Mouse (Mus musculus) testis, adult 2 months (tissue): ENCODE measurements around the gene Zfp646. TPM values are rescaled to one million over a fixed set of nuclear protein-coding genes. Genes with fewer than 3 reads are reported as not detected.

ENCODE experiments used
- H3K27ac ChIP-seq: fragments of 200-500 bp; 2 replicates; pipeline ENCODE4 v1.5.1; 2012; ENCODE audit warnings: low read depth, low read length; ENCODE audit not compliant: control insufficient read depth, insufficient read depth
- H3K27me3 ChIP-seq: fragments of 200-500 bp; 2 replicates; pipeline ENCODE4 v1.6.1; 2012; ENCODE audit warnings: mild to moderate bottlenecking, low read length, moderate library complexity; ENCODE audit not compliant: control insufficient read depth, insufficient read depth
- H3K36me3 ChIP-seq: fragments of 200-500 bp; 2 replicates; pipeline ENCODE4 v1.6.1; 2012; ENCODE audit warnings: mild to moderate bottlenecking, low read length; ENCODE audit not compliant: control insufficient read depth, insufficient read depth
- H3K4me1 ChIP-seq: fragments of 200-500 bp; 2 replicates; pipeline ENCODE4 v1.6.1; 2012; ENCODE audit warnings: low read length; ENCODE audit not compliant: control insufficient read depth, insufficient read depth
- H3K4me3 ChIP-seq: fragments of 200-500 bp; 2 replicates; pipeline ENCODE4 v1.5.1; 2012; ENCODE audit warnings: low read depth, mild to moderate bottlenecking, low read length, moderate library complexity, mixed read lengths; ENCODE audit not compliant: control insufficient read depth
- CTCF ChIP-seq: fragments of 200-500 bp; IDR thresholded peaks from 2 replicates; pipeline ENCODE4 v1.5.1; 2012; ENCODE audit warnings: low read depth, mild to moderate bottlenecking, inconsistent platforms, low read length, moderate library complexity; ENCODE audit not compliant: control insufficient read depth, insufficient read depth, insufficient replicate concordance
- POLR2A ChIP-seq: fragments of 200-500 bp; IDR thresholded peaks from 2 replicates; pipeline ENCODE4 v1.6.1; 2012; ENCODE audit warnings: low read depth, mild to moderate bottlenecking, inconsistent platforms, low read length, moderate library complexity; ENCODE audit not compliant: control insufficient read depth
- polyA plus RNA-seq: library from polyadenylated mRNA; depleted of rRNA; stranded (reverse); fragments of >200 nt; gene quantifications from 2 replicates; pipeline ENCODE4 v1.2.3, GENCODE M21; 2012

The Zfp646 gene
- polyA plus RNA-seq, 1 experiment: 57.9 TPM

GRCm38 (mm10) chr7:127908656-127909055 lies 32.6 kb downstream of the Zfp646 start:
- Histone ChIP-seq H3K27ac (no peak overlapping the region), H3K4me3 (no peak overlapping the region), H3K4me1 (peaks cover 8% of the 10 kb centered on the region), H3K27me3 (no peaks in the 10 kb centered on the region), H3K36me3 (no peaks in the 10 kb centered on the region)
- TF ChIP-seq POLR2A: no peak
- no peak for TF ChIP-seq CTCF

GRCm38 (mm10) chr7:127912190-127912871 lies 36.3 kb downstream of the Zfp646 start, which contains the start of gene Kat8:
Gene Kat8 (plus strand): TSS chr7:127912516.
- H3K4me3 ChIP-seq: peak within 1 kb of the TSS; percentile 92
- TF ChIP-seq CTCF (no peak), POLR2A (peak; percentile 92)
- peak within 1 kb of the TSS; percentile 83 for H3K27ac ChIP-seq
- H3K4me1 ChIP-seq: no peaks in the 10 kb centered on the region
- H3K27me3 ChIP-seq: no peaks in the 10 kb centered on the region
- H3K36me3 ChIP-seq: peaks cover 1% of the 10 kb centered on the region; the same call in 1 of the 2 replicates

- Histone ChIP-seq H3K4me3 (peak overlapping the region; percentile 92), H3K36me3 (peaks cover 1% of the 10 kb centered on the region; the same call in 1 of the 2 replicates), H3K4me1 (no peaks in the 10 kb centered on the region), H3K27ac (peak overlapping the region; percentile 13; the same call in 1 of the 2 replicates), H3K27me3 (no peaks in the 10 kb centered on the region)
- TF ChIP-seq POLR2A (no peak), CTCF (no peak)
Measured at GRCm38 (mm10) chr7:127912938-127913337, 36.9 kb downstream of the Zfp646 start.

GRCm38 (mm10) chr7:127915293-127915692 lies 39.3 kb downstream of the Zfp646 start:
- no peak overlapping the region for H3K27ac ChIP-seq
- no peak for TF ChIP-seq CTCF
- no peak for TF ChIP-seq POLR2A
- H3K36me3 ChIP-seq: peaks cover 1% of the 10 kb centered on the region; the same call in 1 of the 2 replicates
- H3K27me3 ChIP-seq: no peaks in the 10 kb centered on the region
- no peak overlapping the region for H3K4me3 ChIP-seq
- H3K4me1 ChIP-seq: no peaks in the 10 kb centered on the region

- Histone ChIP-seq H3K27ac (no peak overlapping the region), H3K36me3 (peaks cover 1% of the 10 kb centered on the region; the same call in 1 of the 2 replicates), H3K4me1 (no peaks in the 10 kb centered on the region), H3K4me3 (no peak overlapping the region), H3K27me3 (no peaks in the 10 kb centered on the region)
- TF ChIP-seq POLR2A (no peak), CTCF (no peak)
Measured at GRCm38 (mm10) chr7:127918203-127918602, 42.2 kb downstream of the Zfp646 start.

GRCm38 (mm10) chr7:127919290-127919689 lies 43.3 kb downstream of the Zfp646 start:
- H3K4me3 ChIP-seq: no peak overlapping the region
- peaks cover 5% of the 10 kb centered on the region for H3K4me1 ChIP-seq
- no peaks in the 10 kb centered on the region for H3K27me3 ChIP-seq
- H3K27ac ChIP-seq: no peak overlapping the region
- TF ChIP-seq CTCF (peak; percentile 1; the same call in 1 of the 2 replicates), POLR2A (no peak)
- H3K36me3 ChIP-seq: peaks cover 1% of the 10 kb centered on the region

- Histone ChIP-seq H3K4me3 (no peak overlapping the region), H3K4me1 (peaks cover 5% of the 10 kb centered on the region), H3K27me3 (no peaks in the 10 kb centered on the region), H3K36me3 (peaks cover 2% of the 10 kb centered on the region), H3K27ac (no peak overlapping the region)
- no peak for TF ChIP-seq POLR2A
- TF ChIP-seq CTCF: no peak
Measured at GRCm38 (mm10) chr7:127921516-127921915, 45.5 kb downstream of the Zfp646 start.
